Mouse (Mus musculus) retina, postnatal 7 days (tissue): ENCODE measurements around the gene Mta3.

ENCODE experiments used
- DNase-seq: peaks from one replicate; pipeline ENCODE4 v3.0.0-alpha.2; 2012; ENCODE audit warnings: low read depth, low spot score

The Mta3 gene

DNA sequence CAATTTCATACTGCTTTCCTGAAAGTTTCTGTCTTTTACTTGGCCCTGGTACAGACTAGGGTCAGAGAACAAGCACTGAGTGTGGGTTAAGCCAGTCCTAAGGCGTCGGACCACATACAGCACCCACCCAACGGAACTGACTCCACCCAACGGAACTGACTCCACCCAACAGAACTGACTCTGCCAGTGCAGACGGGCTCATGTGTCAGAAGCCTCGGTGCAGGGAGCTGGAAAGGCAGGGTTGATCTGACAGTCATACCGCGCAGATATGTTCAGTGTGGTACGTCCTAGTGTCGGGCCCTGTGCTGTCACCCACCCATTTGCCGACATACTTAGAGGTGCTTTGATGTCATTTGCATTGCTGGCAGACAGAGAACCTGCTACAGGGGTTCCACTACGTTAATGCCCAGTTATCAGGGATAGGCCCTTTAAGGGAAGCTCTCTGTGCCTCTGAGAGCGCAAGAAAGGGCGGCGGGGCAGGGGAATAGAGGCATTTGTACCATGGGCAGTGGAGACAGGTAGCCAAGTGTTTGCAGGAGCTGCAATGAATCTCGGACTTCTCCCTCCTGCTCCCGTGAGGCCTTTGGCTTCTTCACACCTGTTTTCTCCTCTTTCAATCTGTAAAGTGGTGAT lies 103.3 kb downstream of the Mta3 start:
- no peak for DNase-seq

DNA sequence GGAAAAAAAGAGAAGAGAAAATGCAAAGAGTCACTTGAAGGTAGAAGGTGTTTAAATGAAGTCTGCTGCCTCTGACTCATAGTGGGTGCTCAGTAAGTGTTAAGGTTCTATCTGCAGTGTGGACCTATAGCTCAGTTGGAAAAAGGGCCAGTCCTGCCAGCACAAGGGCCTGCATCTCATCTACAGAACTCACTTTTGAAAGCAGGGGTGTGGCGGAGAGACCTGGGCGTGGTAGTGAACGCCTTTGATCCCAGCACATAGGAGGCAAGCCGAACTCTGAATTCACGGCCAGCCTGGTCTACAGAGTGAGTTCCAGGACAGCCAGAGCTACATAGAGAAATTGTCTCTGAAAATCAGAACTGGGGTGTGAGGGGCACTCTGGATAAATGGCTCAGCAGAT lies 104.3 kb downstream of the Mta3 start:
- DNase-seq, result no peak

DNA sequence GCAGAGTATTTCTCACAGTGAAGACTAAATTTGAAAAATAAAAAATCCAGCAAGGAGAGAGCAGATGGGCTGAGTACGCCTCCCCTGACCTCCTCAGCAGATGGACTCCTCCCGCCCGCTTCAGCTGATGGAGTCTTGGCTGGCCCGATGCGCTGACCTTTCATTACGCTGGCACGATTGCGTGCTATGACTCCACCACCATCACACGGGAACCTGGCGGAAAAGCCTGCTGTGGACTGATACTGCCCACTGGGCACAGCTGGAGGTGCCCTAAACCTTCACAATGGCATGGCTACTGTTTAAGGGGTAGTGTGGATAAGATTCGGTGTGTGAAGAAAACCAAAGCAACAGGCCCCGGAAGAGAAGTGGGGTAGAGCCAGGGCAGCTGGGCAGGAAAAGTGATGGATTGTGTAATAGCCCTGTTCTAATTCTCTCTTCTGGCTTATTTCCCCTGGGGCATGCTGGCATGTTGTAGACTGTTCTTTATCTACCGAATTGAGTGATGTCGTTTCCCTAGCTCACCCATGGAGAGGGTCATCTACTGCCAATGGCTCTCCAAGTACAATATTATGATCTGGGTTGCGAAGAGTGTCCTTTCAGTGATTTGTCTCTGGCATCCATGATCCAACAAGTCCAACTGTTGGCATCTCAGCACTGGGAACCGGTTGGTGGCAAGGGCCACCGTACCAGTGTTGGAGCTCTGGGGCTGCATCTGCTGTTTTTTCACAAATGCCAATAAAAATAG lies 106.4 kb downstream of the Mta3 start:
- no peak for DNase-seq

DNA sequence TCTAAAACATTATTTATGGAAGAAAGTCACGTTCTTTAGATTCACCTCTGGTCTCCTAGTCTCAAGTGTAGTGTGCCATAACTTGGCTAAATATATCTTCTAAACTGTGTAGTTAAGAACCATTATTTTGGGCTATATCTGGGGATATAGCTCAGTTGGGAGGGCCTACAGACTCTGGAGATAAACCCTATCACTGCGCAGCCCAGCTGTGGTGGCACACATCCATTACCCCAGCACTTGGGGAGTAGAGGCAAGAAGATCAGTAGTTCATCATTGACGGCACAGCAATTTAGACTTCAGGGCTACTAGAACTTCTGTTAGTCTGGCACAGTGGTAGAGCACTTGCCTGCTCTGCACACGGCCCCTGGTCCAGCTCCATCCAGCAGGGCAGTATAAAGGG lies 107.1 kb downstream of the Mta3 start:
- DNase-seq, result no peak

DNA sequence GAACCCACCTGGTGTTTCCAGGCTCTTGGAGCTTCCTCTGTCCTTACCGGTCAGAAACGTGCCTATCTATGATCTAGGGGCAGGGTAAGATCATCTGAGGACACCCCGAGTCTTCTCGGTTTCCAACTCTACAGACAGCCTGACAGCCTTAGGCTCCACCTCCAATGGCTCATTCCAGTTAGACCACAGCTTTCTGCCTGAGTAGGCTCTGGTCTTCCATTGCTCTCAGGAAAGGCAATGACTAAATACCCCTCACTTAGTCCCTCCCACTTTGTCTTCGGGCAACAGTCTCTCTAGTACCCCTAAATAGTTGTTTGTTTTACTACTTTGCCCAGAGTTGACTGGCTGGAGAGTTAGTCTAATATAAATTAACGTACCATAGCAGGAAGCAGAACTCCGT lies 111.0 kb downstream of the Mta3 start:
- DNase-seq, result no peak

DNA sequence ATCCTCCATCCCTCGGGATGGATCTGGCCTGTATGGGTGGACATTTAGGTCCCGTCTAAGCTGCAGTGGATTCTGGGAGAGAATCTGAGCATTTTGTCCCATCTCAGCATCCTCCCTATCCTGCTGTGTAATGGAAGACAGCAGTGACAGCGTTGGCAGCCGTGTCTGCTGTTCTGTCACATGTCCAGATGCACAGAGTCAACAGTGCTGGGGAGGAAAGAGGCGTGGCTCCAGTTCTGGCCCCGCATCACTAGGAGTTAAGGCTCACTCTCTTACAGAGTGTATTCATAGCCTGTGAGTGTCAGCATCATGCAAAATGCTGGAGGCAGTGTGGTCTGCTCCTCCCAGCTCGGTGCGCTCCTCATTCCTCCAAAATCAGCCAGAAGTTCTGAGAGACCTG lies 113.5 kb downstream of the Mta3 start:
- DNase-seq, result no peak

DNA sequence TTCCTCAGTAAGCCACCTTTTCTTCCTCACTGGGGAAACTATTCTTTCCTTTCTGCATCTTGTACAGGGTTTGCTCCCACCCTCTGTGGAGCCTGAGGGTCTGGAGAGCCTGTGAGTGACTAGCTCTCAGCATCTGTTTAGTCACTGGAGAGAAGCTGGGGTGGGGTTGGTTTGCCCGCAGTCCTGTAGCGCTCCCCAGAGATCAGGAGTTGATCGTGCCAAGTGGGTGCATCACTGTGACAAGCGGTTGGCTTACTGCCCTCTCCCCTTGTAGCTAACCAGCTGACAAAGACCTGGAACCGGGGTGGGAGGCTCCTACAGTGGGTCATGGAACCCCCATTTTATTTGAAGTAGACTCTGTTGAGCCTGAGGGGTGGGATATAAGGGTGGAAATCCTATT lies 114.7 kb downstream of the Mta3 start:
- DNase-seq, result no peak

DNA sequence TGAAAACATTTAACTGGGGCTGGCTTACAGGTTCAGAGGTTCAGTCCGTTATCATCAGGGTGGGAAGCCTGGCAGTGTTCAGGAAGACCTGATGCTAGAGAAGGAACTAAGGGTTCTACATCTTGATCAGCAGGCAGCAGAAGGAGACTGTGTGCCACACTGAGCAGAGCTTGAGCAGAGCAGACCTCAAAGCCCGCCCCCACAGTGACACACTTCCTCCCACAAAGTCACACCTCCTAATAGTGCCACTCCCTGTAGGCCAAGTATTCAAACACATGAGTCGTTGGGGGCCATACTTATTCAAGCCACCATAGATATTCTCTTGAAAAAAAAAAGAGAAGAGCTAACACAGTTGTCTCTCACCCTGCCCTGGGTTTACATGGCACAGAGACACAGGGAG lies 115.9 kb downstream of the Mta3 start:
- DNase-seq, result no peak

DNA sequence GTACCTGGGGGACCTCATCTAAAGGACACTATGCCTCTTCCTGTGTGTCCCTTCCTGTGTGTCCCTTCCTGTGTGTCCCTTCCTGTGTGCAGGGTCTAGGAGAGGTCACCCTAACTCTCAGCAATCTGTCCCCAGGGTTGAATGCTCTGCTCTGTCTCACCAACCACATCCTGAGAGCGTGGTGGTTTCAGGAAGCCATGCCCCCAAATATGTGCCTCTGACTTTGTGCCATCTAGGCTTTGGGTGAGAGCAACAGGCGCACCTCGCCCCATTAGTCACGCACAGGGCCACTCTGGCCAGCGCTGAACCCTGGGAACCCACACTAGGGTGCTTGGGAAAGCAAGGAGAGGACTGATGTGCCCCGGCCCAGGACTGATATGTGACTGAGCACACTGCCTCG lies 117.9 kb downstream of the Mta3 start:
- DNase-seq, result no peak

DNA sequence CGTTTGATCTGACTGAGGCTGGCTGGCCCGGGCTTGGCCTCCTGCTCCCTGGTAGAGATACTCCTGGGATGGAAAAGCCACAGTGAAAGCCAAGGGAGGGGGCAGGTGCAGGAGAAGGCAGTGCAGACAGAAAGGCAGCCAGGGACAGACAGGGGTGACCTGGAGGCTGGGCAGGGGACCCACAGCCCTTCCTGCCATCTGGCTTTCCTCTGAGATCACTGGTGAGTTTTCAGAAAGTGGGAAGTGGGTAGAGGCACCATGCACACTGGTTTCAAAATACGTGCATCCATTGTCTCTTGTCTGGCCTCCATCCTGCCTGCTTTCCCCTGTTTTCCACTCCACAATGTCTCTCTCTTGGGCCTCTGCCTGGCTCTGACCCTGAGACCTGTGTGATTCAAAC lies 123.4 kb downstream of the Mta3 start:
- DNase-seq, result no peak

DNA sequence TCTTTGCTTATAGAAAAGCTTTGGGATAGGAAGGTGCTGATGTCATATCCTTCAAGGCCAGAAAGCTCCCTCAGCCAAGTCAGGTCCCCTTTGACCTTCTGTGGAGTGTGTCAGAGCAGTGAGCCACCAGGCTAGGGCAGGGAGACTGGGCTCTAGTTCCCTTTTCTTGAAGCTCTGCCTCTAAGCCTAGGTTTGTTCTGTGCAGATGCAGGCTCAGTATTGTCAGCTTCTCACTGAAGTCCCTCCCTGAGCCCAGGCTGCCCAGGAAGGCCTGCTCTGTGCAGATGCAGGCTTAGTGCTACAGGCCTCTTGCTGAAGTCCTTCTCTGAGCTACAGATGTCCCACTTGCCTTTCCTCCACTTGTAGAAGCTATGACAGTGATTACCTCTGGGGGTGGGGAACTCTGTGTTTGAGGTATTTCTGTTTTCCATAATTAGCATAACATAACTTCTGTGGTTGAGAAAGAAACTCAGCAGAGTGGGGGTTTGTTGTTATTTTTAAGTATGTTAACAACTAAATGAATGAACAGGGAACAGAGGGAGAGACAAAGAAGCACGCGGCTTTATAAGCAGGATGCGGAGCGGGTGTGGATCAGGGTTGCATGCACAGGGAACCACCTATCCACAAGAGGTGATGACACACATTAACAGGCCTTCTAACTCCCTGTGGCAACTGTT lies 124.8 kb downstream of the Mta3 start:
- no peak for DNase-seq

DNA sequence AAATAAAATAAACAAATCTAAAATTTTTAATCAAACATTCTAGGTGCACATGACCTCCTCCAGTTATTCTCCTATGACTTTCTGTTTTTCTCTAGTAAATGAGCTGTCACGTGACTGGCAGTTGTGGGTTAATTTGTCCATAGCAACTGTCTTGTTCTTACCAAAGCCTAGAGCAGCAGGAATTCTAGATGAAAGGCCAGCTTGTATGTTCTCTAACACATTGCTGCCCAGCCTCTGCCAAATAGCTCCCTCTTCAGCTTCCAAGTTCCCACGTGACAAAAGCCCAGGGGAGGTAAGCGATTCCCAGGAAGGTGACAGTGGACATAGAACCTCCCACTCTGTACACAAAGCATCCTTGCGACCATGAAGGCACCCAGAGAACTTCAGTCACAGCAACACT lies 128.2 kb downstream of the Mta3 start:
- no peak for DNase-seq

DNA sequence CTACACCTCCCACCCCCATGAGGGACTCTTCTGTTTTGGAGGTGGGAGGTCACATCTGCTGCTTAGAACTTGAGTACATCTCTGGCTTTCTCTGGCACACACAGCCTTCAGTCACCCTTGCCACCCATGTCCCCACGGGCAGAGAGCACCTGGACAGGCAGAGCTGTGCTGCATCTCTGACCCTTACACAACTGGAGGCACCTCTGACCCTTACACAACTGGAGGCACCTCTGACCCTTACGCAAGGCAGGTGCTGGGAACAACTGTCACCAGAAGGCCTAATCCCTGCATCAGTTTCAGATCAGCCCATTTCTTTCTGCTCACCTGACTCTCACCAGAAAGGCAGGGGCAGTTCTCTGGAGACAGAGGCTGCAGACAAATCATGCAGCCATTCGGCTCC lies 130.1 kb downstream of the Mta3 start:
- no peak for DNase-seq

DNA sequence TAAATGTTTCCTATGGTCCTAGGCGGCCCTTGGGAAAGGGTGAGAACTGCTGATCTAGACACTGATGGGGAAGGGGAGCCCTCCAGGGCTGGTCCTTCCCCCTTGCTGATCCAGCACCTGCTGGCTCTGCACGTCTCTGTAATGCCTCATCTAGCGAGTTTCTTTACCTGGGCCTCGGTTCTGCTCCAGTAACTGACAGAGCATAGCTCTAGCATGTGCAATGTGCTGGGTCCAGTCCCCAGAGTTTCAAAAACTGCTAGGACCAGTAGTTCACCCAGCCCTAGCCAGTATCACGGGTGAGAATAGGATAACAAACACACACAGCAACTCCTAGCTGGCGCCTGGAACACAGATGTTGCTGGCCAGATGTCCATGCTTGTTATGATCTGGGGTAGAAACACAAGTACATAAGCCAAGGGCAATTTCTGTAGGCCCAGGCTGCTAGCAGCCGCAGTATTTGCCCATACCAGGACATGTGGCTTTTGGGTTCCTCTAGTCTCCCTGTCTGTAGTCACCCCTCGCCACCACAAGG lies 131.8 kb downstream of the Mta3 start:
- DNase-seq, result no peak

DNA sequence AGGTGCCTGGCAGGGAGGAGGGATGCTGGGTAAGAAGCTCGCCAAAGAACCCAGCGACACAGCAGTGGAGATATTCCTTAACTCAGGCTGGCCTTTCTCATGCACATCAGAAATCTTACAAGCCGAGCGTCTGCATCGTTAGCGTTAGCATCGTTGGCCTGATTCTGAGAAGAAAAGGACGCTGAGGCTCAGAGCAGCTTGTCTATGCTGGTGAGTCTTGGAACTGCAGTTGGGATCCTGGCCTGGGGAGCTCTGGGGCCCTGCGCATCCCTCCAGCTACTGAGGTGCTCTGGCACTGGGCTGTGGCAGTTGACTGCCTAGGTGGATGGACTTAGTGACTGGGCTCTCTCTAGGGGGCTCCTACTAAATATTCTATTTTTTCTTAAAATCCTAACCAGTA lies 133.2 kb downstream of the Mta3 start:
- DNase-seq, result no peak

DNA sequence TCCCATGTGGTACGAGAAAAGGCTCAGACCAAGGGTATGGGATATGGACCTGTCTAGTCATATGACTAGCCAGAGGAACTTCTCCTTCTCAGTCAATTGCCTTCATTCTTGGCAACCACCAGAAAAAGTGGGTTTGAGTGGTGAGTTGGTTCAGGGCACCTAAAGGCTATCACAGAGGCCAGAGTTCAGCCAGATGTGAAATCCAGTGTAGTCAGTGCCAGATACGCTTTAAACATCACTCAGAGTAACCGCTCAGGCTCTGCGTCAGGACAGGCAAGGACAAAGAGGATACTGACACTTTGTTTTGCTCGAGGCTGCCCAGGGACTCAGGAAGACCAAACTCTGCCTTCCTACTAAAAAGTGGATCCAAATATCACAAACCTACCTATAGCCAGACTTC lies 135.0 kb downstream of the Mta3 start:
- DNase-seq, result no peak

DNA sequence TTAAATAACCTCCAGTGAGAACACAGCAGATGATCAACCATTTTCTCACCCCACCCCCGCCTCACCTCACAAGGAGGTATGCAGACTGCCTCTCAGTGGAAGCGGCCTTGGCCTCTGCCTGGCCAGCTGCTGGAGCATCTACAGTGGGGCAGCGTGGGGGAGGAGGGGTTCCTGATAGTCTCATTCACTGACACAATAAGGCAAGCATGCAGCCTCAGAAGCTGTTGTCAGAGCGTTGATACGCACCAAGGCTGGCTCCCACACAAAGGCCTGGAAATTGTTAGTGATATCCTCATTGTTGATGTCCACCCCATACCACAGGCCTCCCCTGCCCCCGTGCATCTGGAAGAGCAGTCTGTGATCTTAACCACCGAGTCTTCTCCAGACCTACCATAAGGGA lies 137.8 kb downstream of the Mta3 start:
- no peak for DNase-seq

DNA sequence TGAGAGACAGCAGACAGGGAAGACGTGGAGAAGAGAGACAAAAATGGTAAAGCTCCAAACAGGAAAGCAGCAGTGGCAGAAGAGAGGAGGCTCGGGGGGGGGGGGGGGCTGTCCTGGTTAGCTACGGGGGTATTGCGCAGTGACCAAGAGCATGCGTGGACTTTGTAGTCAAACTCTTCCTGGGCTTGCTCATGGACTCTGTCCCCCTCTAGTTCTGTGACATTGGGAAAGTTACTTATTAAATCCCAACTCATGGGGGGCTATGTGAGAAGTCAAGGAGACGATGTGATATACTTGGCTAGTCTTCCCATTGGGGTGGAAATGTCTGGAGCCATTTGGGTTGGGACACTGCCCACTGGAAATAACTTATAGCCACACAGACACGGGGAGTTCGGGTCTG lies 139.6 kb downstream of the Mta3 start:
- no peak for DNase-seq

DNA sequence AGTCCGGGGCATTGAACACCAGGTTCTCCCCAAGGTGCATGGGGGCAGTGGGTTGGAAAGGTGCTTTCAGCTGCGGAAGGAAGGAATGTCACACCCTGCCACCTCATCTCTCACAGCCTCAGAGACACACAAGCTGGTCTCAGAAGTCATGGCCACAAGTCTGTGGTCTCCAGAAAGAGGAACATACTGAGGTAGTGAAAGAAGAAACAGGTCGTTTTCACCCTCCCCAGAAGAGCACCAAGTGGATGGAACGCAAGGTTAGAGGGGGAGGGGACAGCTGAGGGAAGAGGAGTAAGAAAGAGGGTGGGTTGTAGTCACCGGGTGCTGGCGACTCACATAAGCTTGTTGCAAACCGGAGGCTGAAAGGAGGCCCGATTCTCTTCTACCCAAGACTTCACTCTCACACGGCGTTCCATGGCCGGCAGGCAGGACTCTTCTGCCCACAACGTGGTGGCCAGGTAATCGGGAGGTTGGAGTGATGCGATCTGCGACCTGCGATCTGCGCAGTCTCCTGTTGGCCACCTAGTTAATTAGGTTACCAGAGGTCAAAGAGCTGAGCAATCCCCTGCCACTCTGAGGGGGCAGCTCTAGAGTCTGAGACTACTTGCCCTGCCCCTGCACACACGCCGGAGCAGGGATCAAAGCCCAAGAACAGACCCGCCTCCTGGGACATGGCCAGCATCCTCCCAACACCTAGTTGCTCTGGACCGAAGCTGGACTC lies 140.5 kb downstream of the Mta3 start:
- DNase-seq, result no peak

DNA sequence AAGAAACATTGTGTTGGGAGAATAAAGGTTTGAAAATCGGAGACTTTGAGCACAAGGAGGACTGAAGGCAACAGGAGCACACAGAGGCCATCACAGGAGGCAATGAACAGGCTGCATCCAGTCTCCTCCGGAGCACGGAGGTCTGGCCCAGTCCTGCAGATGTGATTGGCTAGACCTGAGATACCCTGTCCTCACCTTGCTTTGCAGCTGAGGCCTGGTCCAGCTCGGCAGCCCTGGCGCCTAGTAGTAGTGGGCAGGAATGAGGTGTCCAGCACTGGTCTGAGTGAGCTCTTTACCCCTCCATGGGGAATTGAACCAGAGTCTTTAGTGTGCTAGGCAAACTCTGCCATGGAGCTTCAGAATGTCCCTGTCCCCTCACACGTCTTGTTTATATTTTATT lies 141.1 kb downstream of the Mta3 start:
- DNase-seq, result no peak

DNA sequence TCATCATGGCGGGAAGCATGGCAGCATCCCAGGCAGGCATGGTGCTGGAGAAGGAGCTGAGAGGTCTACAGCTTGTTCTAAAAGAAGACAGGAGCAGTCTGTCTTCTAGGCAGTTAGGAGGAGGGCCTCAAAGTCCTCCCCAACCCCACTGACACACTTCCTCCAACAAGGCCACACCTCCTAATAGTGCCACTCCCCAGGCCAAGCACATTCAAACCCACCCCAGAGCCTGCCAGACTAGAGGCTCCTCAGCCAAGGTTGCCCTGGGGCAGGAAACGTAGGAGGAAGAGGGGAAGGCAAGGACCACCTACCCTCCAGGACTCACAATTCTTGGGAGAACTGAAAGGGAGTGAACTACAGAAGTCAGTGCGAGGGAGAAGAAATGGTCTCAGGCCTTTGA lies 141.9 kb downstream of the Mta3 start, which contains the start of gene Haao:
TSS of gene Haao (minus strand) at position 149 of the 400 bp plus-strand sequence.
- no peak for DNase-seq

DNA sequence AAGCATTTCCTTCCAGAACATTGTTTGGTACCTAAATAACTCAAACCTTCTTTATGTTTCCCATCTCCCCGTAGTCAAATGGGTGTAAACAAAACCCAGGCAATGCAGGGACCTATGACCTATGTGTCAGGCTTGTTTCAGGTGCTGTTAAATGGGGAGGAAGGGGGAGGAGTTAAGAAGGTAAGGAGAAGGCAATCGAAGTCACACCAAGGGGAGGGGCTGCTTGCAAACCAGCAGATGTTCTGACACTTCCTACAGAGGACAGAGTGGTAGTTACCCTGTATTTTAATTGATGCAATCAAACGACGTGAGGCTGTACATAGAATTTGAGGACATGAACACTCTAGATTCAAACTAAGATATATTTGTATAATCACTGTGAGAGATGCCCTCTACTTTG lies 142.5 kb downstream of the Mta3 start:
- DNase-seq, result no peak
